Mouse (Mus musculus): ENCODE measurements around the gene Npb.
"Not testable (repeated sequence)": the region's sequence is repeated elsewhere in the genome, so short reads cannot be mapped to it uniquely, and the experiment has no call there.

Npb gene

DNA sequence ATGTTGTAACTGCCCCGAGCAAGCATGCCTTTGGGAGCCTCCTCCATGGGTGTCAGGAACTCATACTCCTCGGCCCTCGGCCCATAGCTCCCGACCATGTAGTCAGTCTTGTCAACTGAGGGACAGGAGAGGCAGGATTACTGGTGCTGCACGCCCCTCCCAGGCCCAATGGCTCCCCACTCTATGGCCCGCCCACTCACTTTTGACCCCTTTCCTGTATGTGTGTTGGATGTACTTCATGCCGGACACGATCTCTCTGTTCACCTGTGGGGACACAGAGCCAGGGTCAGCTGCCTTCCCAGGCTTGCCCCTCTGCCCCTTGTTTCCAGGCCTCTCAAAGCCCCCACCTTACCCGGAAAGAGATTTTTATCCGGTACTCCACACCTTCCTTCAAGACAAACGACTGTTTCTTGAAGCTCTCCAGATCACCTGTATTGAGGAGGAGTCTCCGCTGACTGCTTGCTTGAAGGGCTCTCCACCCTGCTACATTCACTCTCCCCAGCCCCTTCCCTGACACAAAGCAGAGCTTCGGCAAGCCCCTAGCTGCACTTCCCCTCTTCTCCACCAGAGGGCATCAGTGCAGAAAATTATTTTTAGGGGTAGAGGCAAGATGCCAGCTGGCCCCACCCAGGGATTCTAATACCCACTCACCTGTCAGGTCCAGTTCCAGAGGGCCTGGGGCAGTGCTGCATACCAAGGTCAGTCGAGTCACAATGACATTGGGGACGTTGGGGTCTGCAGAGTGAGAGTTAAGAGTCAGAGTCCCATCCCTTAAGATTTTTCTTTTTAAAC, 28.8 kb upstream of the Npb start:
- peak; percentile 83 to 87 for DNase-seq (ENCODE audit: low spot score in 2 of 2)

GRCm38 (mm10) chr11:120580190-120580589, 28.1 kb upstream of the Npb start:
- peak; percentile 47 to 66 for DNase-seq (ENCODE audit: low spot score in 2 of 2)

- peak; percentile 69 for DNase-seq (ENCODE audit: low spot score in 2 of 2)
Measured at GRCm38 (mm10) chr11:120580871-120581331, 27.4 kb upstream of the Npb start.

- peak; percentile 87 to 89 for DNase-seq (ENCODE audit: low spot score in 2 of 2)
Measured at GRCm38 (mm10) chr11:120581490-120582267, 26.6 kb upstream of the Npb start, which contains the start of gene Arhgdia. TSS of gene Arhgdia (minus strand) at chr11:120581624.

DNA sequence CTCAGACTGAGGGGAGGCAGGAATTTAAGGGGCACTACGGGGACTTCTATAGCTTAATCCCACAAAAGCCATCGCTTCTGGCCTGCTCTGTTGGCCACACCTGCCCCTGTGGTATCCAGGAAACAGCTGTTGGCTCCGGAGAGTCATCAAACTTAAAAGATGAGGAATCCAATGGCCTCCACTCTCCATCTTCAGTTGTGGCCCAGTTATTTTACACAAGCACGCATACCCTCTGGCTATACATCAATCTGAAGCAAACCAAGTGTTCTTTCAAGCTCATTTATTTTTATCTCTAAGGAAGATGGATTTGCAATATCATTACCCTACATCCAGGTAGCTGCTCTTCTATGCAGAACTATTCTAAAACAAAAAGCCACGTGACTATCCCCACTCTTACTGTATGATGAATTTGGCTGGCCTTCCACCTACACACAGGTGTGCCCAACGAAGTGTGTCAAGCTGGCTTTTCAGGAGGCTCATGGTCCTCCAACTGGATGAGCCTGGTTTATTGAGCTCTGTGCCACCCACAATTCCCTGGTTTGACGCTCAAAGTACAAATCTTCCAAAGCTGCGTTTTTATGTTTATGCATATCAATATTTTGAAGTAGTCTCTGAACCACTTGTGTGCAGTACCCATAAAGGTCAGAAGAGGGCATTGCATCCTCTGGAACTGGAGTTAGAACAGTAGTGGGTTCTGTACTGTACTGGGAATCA, 25.9 kb upstream of the Npb start:
- DNase-seq (ENCODE audit: low spot score in 2 of 2), result peak; percentile 44 to 72

- DNase-seq (ENCODE audit: low spot score in 2 of 2), result not testable (repeated sequence)
Measured at GRCm38 (mm10) chr11:120582982-120583293, 25.3 kb upstream of the Npb start.

DNA sequence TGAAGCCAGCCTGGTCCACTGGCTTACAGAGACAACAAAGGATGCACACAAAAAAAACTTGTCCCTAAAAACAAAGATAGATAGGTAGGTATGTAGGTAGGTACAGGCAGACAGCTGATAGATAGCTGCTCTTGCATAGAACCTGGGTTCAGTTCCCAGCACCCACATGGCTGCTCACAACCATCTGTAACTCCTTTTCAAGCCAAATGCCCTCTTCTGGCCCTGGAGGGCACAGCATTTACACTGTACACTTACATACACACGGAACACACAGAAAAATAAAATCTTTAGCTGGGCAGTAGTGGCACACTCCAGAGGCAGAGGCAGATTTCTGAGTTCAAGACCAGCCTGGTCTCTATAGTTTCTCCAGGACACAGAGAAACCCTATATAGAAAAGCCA, 24.3 kb upstream of the Npb start:
- DNase-seq (ENCODE audit: low spot score in 2 of 2), result no peak

- DNase-seq (ENCODE audit: low spot score in 2 of 2), result no peak
Measured at GRCm38 (mm10) chr11:120588531-120588930, 19.7 kb upstream of the Npb start.

DNA sequence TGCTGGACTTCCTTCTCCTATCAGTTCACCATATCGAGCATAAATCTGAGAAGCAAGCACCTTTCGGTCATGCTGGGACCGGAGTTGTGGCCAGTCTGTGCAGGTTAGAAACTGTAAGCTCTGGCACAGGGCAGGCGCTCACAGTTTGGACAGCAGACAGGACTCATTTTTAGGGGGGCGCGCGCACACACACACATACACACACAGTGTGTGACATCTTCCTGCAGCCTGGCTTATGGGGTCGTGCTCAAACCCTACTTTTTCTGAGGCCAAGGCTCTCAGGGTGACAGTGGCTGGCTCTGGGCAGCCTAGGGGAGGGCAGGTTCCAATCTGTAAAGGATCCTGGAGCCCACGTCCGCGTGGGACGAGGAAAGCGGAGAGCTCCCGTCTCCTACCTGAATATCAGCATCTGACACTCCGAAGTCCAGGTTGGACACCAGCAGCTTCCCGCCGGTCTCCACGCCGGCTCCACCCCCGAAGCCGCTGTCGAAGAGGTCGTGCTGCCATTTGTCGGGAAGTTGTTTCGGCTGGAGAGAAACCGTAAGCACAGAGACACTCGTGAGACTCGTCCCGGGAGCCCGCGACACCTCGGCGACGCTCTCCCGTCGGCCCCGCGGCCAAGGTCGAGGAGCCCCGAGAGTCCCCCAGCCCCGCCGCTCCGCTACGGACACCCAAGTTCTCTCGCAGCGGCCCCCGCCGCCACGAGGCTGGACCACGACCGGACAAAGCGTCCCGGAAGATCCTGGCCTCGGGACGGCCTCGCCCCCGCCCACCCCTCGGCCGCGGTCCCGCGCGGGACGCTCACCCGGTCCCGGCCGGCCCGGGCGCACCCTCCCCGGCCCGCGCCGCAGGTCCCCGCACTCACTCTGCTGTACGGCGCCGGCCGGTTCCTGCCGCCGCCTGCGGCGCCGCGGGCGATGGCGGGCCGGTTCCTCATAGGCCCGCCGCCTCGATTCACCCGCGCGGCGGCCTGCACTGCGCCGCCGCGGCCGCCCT, 10.7 kb upstream of the Npb start:
- DNase-seq (ENCODE audit: low spot score in 2 of 2), result peak; percentile 42 to 54

DNA sequence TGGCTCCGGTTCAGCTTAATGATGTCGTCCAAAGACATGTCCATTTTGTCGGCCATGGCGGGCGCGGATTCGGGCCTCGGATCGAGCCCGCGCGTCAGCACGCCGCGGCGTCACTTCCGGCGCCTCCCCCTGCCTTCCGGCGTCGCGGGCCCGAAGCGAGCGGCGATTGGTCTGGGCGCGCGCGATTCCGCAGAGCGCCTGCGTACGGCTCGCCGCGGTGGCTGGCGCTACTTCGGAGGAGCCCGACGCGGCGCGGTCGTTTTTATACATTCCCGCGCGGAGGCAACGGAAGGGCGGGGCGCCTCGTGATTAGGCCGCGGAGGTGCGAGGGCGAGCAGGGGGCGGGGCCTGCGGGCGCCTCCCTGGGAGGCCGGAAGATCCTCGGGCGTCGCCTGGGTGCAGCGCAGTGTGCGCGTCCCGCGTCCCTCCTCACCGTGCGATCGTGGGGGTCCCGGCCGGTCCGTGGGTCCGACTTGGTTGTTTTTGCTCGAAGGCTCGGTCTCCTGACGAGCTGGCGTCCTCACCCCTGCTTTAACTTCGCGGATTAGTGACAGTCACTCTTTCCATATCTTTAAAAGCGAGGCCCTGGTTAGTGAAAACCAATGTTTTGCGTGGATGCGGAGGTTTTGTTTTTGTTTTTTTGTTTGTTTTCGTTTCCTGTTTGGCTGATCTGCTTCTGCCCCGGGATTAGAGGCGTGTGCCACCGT, 9.8 kb upstream of the Npb start, which contains the start of the genes Alyref and Anapc11:
Gene Alyref, minus strand, starts transcription at position 83 of the 707 bp plus-strand sequence.
Gene Anapc11, plus strand, starts transcription at position 139 of the 707 bp plus-strand sequence.
- peak; percentile 89 to 96 for DNase-seq (ENCODE audit: low spot score in 2 of 2)

DNA sequence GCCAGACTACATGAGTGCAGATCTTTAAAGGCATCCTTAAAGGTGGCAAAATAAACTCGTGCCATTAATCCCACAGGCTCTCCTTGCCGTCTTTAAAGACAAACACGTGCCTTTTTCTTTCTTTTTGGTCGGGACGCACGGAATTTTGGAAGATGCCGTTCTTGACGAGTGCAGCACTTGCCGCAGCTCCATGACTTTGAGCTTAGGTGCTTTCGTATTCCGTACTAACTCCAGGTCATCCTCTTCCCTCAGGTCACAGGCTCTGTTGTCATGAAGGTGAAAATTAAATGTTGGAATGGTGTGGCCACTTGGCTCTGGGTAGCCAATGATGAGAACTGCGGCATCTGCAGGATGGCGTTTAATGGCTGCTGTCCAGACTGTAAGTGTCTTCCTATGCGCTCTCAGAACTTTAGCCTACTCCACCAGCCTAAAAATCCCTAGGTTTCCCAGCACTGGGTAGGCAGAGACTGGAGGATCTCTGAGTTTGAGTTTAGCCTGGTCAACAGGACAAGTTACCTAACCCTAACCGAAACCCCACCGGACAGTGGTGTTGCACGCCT, 9.2 kb upstream of the Npb start:
- no peak for DNase-seq (ENCODE audit: low spot score in 2 of 2)

GRCm38 (mm10) chr11:120600716-120601115, 7.6 kb upstream of the Npb start:
- DNase-seq (ENCODE audit: low spot score in 2 of 2), result no peak

GRCm38 (mm10) chr11:120603545-120603944, 4.7 kb upstream of the Npb start:
- no peak for DNase-seq (ENCODE audit: low spot score in 2 of 2)

DNA sequence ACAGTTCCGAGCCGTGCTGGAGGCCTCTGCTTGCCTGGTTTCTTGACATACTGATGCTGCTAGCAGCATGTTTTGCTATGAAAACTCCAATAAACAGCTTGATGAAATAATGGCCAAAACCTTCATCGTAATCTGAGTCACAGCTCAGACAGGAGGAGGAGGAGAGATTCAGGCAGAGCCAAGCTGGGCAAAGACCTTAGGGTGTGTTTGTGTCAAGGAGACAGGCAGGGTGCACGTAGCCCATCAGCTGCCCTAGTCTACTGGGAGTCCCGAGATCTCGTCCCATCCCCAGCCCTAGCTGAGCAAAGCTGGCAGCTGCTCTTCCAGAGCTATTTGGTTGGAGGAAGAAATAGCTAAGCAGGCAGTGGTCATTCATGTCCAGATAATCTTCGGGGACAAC, 2.6 kb upstream of the Npb start:
- no peak for DNase-seq (ENCODE audit: low spot score in 2 of 2)

DNA sequence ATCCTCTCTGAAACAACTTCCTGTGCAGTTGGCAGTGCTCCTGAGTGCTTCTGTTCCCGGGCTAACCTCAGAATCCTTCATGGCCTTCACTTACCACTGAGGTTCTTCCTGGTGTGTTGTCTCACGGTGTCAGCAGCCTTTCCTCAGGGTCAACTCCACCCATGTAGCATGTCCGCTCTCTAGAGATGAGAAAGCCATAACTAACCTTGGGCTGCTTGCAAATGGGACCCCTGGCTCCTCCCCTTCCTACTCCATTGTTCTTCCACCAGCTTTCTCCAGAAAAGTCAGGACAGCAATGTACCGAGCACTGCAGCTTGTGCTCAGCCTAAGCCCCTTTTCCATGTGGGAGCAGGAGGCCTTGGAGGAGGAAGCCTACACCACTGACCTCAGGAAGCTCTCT, 1.5 kb upstream of the Npb start:
- no peak for DNase-seq (ENCODE audit: low spot score in 2 of 2)

DNA sequence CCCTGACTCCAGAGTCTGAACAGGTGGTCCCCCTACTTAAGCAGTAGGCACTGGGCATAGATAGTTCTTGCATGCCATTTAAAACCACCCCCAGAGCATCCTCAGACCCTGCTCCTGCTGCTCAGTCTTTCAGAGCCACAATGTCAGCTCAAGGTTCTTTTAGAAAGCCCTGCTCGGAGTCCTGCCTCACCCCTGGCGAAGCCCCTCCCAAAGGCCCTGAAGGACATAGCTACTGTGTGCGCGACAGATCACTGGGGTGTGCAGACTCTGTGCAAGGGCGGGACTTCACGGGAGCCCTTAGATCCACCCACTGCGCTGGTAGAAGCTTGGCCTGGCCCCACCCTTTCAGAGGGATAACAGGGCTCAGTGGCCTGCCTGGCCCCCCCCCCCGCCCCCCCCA, 973 bp downstream of the Npb start:
- no peak for DNase-seq (ENCODE audit: low spot score in 2 of 2)

- no peak for DNase-seq (ENCODE audit: low spot score in 2 of 2)
Measured at GRCm38 (mm10) chr11:120610477-120611046, 2.3 kb downstream of the Npb start.

GRCm38 (mm10) chr11:120612763-120613162, 4.5 kb downstream of the Npb start:
- peak; percentile 68 to 87 for DNase-seq (ENCODE audit: low spot score in 2 of 2)

DNA sequence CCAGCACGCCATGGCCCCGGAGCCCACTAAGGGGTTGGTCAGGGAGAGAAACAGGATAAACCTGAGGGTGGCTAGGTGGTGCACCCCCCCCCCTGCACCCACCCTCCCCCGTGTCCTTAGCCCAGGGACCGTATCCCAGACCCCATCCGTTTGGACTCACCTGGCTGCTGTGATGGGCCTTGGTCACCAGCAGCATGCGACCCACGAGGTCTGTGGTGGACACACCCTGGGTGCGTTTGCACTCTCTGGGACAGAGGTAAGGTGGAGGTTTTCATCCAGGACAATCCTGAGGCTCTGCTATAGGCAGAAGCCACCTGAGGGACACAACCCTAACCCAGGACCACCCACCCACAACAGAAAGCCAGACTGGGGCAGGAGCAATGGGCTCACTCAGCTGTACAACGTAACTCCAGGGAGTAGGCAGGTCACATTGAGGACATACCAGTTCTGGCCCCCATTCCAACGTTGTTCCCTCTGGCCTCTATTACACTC, 5.2 kb downstream of the Npb start:
- no peak for DNase-seq (ENCODE audit: low spot score in 2 of 2)
